Mouse (Mus musculus): ENCODE measurements around the gene Adamts17. TPM values are rescaled to one million over a fixed set of nuclear protein-coding genes. Genes with fewer than 3 reads are reported as not detected.

Adamts17 gene
- polyA plus RNA-seq, 1 experiment from 2014 or later, result 6.4 TPM

DNA sequence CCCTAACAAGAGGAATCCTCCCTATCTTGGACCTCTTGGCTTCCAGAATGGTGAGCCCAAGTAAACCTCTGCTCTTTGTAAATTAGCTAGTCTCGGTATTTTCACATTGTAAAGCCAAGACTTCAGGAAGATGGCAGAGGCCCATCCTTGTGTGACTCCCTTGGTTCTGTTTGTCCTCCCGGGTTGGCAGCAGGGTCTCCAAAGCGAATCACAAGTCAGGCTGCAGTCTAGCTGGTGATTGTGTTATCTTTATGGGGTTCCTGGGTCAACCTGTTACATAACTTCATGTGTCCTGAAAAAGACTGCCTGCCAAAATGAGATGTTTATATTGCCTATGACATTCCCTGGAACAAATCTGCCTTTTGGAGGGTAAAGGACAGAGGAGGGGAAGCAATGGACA, 148.9 kb downstream of the Adamts17 start:
- Histone ChIP-seq H3K4me1 (replicated peaks) (no peaks in the 10 kb centered on the region), H3K27me3 (no peaks in the 10 kb centered on the region), H3K4me3 (no peak overlapping the region), H3K9ac (no peak overlapping the region), H3K36me3 (no peaks in the 10 kb centered on the region), H3K27ac (replicated peaks) (no peak overlapping the region), H3K9me3 (0 out of 2 replicates have a peak, but pooled peaks cover 5% of the 10 kb centered on the region), H3K4me2 (no peak overlapping the region)
- ATAC-seq (ENCODE audit: low read depth), result no peak
- 86% methylated on average over 3 of the region's 3 CpGs for WGBS

DNA sequence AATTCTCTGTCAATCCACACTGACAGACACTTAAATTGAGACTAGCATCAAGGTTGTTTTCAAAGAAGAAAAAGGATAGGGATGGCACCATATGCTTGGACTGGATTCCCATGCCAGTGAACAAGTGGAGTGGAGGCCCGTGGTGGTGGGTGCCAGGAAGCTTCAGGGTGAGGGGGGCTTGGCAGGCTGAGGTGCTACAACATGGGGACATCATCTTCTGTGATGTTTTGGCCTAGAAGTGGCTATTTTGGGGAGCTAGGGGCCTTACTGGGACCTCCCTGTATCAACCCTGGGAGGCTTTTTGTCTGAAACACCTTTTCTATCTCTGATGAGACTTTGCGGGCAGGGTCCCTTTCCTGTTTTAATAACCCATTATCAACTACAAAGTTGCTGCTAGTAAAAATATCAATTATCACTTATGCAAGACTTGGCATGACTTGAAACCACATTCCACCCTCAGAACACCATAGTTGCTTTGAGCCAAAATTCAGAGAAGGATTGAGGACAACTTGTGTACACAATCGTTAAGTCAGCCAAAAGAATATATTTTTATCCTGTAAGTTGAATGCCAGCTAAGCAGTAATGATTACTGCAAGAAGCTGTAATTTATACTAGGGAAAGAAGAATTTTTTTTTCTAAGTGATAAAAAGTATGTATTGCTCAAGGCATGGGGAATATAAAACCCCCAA, 150.0 kb downstream of the Adamts17 start:
- no peak overlapping the region for H3K4me2 ChIP-seq
- H3K9me3 ChIP-seq, result no peaks in the 10 kb centered on the region
- no peak for ATAC-seq (ENCODE audit: low read depth)
- 88% methylated on average over 3 of the region's 3 CpGs for WGBS
- no peak overlapping the region for H3K27ac ChIP-seq (replicated peaks)
- no peak overlapping the region for H3K4me3 ChIP-seq
- no peak overlapping the region for H3K9ac ChIP-seq
- no peaks in the 10 kb centered on the region for H3K4me1 ChIP-seq (replicated peaks)
- no peaks in the 10 kb centered on the region for H3K36me3 ChIP-seq
- no peaks in the 10 kb centered on the region for H3K27me3 ChIP-seq

DNA sequence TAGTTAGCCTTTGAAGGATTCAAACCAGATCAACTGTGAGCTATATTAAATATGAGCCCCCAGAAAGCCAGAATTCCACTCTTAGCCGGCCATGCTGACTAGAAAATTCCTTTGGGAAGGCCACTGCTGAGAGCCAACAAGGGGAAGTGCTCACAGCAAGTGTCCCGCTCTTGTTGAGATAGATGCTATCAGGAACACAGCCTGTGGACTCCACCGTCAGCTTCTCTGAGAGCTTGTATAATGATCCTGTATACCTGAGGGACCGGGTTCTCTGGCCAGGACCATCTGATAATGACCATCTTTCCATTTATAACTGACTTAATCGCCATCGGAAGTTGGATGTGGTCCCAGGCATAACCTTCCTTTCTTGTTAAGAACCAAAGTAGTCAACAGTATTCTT, 159.3 kb downstream of the Adamts17 start:
- H3K36me3 ChIP-seq, result no peaks in the 10 kb centered on the region
- no peaks in the 10 kb centered on the region for H3K4me1 ChIP-seq (replicated peaks)
- H3K9ac ChIP-seq, result no peak overlapping the region
- 85% methylated on average over 6 of the region's 6 CpGs for WGBS
- no peak overlapping the region for H3K27ac ChIP-seq (replicated peaks)
- no peaks in the 10 kb centered on the region for H3K27me3 ChIP-seq
- no peak overlapping the region for H3K4me3 ChIP-seq
- no peak for ATAC-seq (ENCODE audit: low read depth)
- no peak overlapping the region for H3K4me2 ChIP-seq
- no peaks in the 10 kb centered on the region for H3K9me3 ChIP-seq

DNA sequence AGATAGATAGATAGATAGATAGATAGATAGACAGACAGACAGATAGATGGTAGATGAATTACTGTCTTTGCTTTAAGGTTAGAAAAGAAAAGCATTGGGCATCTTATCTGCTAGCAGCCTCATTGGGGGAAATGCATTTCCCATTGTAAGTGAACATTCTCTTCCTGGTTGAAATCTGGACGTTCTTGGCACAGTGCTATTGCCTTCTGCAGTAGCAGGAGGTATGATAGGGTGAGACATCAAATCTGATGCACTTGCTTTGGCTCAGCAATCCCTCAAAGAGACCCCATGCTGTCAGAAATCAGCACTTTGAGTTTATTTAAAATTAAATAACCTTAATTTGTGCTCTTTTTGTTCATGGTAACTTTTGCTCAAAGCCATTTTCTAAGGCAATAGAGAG, 164.1 kb downstream of the Adamts17 start:
- Histone ChIP-seq H3K36me3 (0 out of 2 replicates have a peak, but pooled peaks cover 6% of the 10 kb centered on the region), H3K4me2 (no peak overlapping the region), H3K27ac (replicated peaks) (no peak overlapping the region), H3K4me3 (no peak overlapping the region), H3K27me3 (no peaks in the 10 kb centered on the region), H3K9ac (no peak overlapping the region), H3K4me1 (replicated peaks) (no peaks in the 10 kb centered on the region), H3K9me3 (0 out of 2 replicates have a peak, but pooled peaks cover 2% of the 10 kb centered on the region)
- WGBS, result 68% methylated on average over 1 of the region's 1 CpGs
- ATAC-seq (ENCODE audit: low read depth), result no peak

DNA sequence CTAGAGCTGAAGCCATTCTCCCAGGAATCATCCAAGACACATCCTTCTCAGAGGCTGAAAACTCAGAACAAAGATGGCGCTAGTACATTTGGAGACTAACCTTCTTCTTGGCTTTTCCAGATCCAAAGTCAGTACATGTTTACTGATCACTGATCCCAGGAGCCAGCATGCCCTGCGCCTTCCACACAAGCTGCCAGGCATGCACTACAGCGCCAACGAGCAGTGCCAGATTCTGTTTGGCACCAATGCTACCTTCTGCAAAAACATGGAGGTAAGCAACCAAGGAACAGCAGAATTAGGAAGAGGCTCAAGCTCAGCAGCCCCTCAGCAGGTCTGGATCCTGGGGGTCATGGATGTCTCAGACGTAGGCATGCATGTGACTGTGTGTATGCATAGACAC, 164.7 kb downstream of the Adamts17 start:
- 96% methylated on average over 5 of the region's 5 CpGs for WGBS

DNA sequence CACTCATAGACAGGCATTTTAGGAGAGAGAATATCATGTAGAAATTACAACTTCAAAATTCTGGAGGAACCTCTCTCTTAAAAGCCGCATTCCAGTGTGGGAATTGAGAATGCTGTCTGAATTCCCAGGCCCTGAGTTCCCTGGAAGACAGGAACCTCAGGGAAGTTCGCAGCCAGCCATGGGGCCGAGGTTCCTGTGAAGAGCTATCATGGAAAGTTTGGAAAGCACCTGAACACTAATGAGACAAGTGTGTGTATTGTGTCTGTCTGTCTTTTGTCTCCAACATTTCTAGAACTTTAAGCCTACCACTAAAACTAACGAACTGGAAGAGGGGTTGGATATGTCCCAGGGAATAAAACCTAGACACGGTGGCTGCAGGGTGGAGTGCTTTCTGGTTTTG, 170.3 kb downstream of the Adamts17 start:
- Histone ChIP-seq H3K27ac (replicated peaks) (no peak overlapping the region), H3K36me3 (0 out of 2 replicates have a peak, but pooled peaks cover 6% of the 10 kb centered on the region), H3K4me1 (replicated peaks) (no peaks in the 10 kb centered on the region), H3K9me3 (0 out of 2 replicates have a peak, but pooled peaks cover 8% of the 10 kb centered on the region), H3K4me3 (no peak overlapping the region), H3K27me3 (no peaks in the 10 kb centered on the region), H3K9ac (no peak overlapping the region), H3K4me2 (no peak overlapping the region)
- ATAC-seq (ENCODE audit: low read depth), result no peak
- 88% methylated on average over 5 of the region's 5 CpGs for WGBS

More for the DNA sequence above, 164.7 kb downstream of the Adamts17 start:
- Histone ChIP-seq H3K9me3 (0 out of 2 replicates have a peak, but pooled peaks cover 8% of the 10 kb centered on the region), H3K27me3 (no peaks in the 10 kb centered on the region), H3K27ac (replicated peaks) (no peak overlapping the region), H3K4me2 (no peak overlapping the region), H3K4me1 (replicated peaks) (no peaks in the 10 kb centered on the region), H3K9ac (no peak overlapping the region), H3K36me3 (0 out of 2 replicates have a peak, but pooled peaks cover 6% of the 10 kb centered on the region), H3K4me3 (no peak overlapping the region)
- no peak for ATAC-seq (ENCODE audit: low read depth)

DNA sequence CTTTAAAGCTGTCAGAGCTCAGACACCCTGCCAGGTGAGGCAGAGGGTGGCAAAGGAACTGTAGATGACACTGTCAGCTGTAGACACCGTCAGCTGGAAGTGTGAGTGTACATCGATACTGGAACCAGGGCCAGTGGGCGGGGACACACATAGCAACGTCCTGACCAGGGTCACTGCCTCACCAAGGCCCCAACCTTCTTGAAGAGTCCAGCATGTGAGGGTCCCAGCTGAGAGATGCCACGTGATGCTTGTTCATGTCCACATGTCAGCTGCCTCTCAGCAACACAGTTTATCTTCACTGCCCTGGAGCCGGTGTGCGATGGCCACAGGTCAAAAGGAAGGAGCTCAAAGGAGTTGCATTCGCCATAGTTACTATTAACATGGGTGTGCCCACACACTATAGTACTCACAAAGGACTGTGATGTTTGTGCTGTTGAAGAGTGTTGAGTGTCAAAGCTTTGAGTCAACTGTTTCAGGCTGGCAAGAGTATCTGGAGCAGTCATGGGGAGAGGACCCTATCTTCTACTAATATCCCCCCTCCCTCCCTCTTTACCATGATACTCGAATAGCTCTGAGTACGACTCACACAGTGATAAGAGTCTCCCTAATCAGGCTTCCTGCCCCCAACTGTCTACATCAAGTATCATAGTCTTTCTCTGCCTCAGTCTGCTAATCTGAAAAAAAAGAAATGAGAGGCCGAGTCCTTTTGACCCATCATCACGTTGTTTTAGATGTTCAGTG, 172.6 kb downstream of the Adamts17 start:
- H3K27me3 ChIP-seq, result no peaks in the 10 kb centered on the region
- no peak overlapping the region for H3K4me2 ChIP-seq
- H3K4me1 ChIP-seq (replicated peaks), result no peaks in the 10 kb centered on the region
- no peaks in the 10 kb centered on the region for H3K36me3 ChIP-seq
- H3K4me3 ChIP-seq, result no peak overlapping the region
- 85% methylated on average over 12 of the region's 12 CpGs for WGBS
- H3K9ac ChIP-seq, result no peak overlapping the region
- ATAC-seq (ENCODE audit: low read depth), result no peak
- H3K9me3 ChIP-seq, result 0 out of 2 replicates have a peak, but pooled peaks cover 8% of the 10 kb centered on the region
- H3K27ac ChIP-seq (replicated peaks), result no peak overlapping the region

DNA sequence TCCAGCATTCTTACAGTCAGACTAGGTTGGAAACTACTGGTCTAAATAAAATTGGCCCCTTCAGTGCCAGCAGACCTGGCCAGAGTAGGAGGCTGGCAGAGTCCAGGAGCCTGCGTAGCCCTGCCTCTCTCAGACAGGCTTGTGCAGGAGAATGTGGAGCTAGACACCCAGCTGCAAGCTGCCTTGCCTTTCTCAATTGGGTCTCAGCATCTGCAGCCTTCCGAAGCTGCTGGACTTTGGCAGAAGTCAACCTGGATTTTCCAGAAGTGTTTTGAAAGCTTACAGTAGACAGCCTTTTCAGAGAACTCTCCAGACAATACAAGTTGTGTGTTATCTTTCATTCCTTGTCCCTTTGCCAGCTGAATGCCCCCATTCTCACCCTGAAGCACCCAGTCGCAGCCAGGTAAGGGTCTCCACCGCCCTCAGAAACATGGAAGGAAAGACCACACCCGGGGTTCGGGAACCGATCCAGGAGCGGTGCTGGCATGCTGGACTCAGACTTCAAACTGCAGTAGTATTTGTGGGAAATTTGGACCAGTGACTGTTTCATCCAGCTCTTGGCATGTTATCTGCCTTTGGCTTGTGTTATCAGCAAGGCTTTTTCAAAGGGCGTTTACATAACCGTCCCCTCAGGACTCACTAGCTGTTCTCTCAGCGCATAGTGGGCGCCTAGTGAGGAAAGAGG, 173.8 kb downstream of the Adamts17 start:
- no peaks in the 10 kb centered on the region for H3K27me3 ChIP-seq
- H3K4me1 ChIP-seq (replicated peaks), result no peaks in the 10 kb centered on the region
- no peak overlapping the region for H3K4me2 ChIP-seq
- H3K27ac ChIP-seq (replicated peaks), result no peak overlapping the region
- no peak for ATAC-seq (ENCODE audit: low read depth)
- H3K9ac ChIP-seq, result no peak overlapping the region
- H3K4me3 ChIP-seq, result no peak overlapping the region
- H3K36me3 ChIP-seq, result no peaks in the 10 kb centered on the region
- 0 out of 2 replicates have a peak, but pooled peaks cover 8% of the 10 kb centered on the region for H3K9me3 ChIP-seq
- 93% methylated on average over 12 of the region's 12 CpGs for WGBS

DNA sequence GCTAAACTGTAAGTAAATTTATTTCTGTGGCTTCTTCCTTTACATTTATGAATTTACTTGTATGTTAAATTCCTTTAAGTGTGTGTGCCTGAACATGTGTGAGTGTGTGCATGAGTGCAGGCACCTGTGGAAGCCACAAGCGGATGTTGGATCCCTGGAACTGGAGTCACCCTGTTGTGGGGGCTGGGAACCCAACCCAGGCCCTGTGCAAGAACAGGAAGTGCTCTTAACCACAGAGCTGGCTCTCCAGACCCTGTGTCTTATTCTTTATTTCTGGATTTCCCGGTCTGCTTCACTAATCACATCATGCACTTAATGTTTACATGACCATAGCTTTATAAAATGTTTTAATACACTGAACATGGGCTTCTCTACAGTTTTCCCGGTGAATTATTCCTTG, 180.4 kb downstream of the Adamts17 start:
- 87% methylated on average over 3 of the region's 3 CpGs for WGBS
- no peak for ATAC-seq (ENCODE audit: low read depth)
- H3K9me3 ChIP-seq, result no peaks in the 10 kb centered on the region
- no peak overlapping the region for H3K4me2 ChIP-seq
- H3K36me3 ChIP-seq, result no peaks in the 10 kb centered on the region
- H3K4me1 ChIP-seq (replicated peaks), result no peaks in the 10 kb centered on the region
- no peak overlapping the region for H3K9ac ChIP-seq
- H3K4me3 ChIP-seq, result no peak overlapping the region
- no peaks in the 10 kb centered on the region for H3K27me3 ChIP-seq
- H3K27ac ChIP-seq (replicated peaks), result no peak overlapping the region

DNA sequence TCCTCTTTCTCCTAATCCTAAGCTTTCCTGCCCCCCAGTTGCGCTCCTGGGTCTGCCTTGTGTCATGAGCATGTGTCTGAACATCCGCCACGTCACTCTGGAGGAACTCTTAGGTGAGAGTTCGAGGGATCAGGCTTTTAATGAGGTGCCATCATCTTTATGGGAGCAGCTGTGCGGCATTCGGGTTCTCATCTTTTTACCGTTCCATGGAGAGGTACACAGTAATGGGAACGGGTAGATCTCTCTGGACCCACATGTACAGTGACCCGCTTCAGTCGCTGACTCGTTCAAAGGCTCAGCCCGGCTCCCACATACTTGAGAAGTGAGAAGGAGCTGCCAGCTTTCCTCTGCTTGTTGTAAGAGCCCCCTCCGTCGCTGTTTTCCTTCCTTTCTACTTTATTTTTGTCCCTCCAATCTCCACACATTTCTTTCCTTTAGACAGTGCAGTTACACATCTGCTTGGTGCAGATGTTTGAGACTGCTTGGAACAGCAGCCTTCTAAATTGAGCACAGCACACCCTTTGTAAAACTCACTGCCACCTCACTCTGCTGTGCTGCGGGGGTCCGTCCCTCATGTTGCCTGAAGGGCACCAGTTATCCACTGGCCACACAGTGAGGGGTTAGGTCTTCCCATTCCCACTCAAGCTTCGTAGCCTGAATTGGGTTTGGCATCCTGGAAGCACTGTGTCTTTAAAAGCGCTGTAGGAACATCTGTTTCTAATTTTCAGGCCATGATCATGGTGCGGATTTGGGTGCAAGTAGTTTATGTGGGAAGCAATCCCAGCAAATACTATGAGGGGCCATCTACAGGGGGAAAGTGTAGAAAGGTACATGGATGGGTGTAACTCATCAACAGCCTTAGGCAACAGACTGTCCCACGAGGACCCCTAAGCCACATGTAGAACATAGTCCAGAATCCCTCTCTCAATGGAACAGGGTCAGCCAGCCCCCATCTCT, 186.9 kb downstream of the Adamts17 start:
- no peaks in the 10 kb centered on the region; the same call in 1 of the 2 replicates for H3K4me1 ChIP-seq (replicated peaks)
- H3K4me3 ChIP-seq, result no peak overlapping the region
- no peak overlapping the region for H3K27ac ChIP-seq (replicated peaks)
- no peak for ATAC-seq (ENCODE audit: low read depth)
- no peak overlapping the region for H3K4me2 ChIP-seq
- 76% methylated on average over 20 of the region's 20 CpGs for WGBS
- no peaks in the 10 kb centered on the region for H3K36me3 ChIP-seq
- H3K9me3 ChIP-seq, result no peaks in the 10 kb centered on the region
- H3K9ac ChIP-seq, result no peak overlapping the region
- no peaks in the 10 kb centered on the region for H3K27me3 ChIP-seq

DNA sequence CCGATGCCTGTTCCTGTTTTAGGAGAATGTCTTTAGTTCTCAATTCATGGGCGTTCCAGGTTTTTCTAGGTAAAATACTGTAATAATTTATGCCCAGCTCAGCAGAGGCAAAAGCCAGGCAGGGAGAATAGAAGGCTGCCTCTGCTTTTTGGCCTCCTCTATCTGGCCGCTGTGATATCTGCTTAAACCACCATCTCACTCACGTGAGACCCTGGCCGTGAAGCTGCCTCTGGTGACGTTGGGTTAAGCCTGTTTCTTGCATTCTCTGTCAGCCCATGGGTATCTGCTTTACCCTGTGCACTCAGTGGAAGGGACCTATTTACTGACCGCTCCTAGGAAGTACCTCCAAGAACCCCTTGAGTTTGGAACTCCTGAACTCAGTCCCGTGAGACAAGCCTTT, 187.7 kb downstream of the Adamts17 start:
- WGBS, result 94% methylated on average over 8 of the region's 8 CpGs
- no peak for ATAC-seq (ENCODE audit: low read depth)
- no peaks in the 10 kb centered on the region for H3K36me3 ChIP-seq
- no peaks in the 10 kb centered on the region for H3K9me3 ChIP-seq
- H3K27me3 ChIP-seq, result no peaks in the 10 kb centered on the region
- no peak overlapping the region for H3K27ac ChIP-seq (replicated peaks)
- H3K4me2 ChIP-seq, result no peak overlapping the region
- no peak overlapping the region for H3K4me3 ChIP-seq
- no peaks in the 10 kb centered on the region; the same call in 1 of the 2 replicates for H3K4me1 ChIP-seq (replicated peaks)
- H3K9ac ChIP-seq, result no peak overlapping the region

Data from neural tube, embryonic 13.5 days (tissue).